Mouse (Mus musculus) testis, adult 2 months (tissue): Measurements from ENCODE around the gene Gm49325. TPM values are rescaled to one million over a fixed set of nuclear protein-coding genes. Genes with fewer than 3 reads are reported as not detected.

Experiments
- H3K27ac ChIP-seq: fragments of 200-500 bp; 2 replicates; pipeline ENCODE4 v1.5.1; 2012; ENCODE audit warnings: low read depth, low read length; ENCODE audit not compliant: control insufficient read depth, insufficient read depth
- H3K27me3 ChIP-seq: fragments of 200-500 bp; 2 replicates; pipeline ENCODE4 v1.6.1; 2012; ENCODE audit warnings: mild to moderate bottlenecking, low read length, moderate library complexity; ENCODE audit not compliant: control insufficient read depth, insufficient read depth
- H3K36me3 ChIP-seq: fragments of 200-500 bp; 2 replicates; pipeline ENCODE4 v1.6.1; 2012; ENCODE audit warnings: mild to moderate bottlenecking, low read length; ENCODE audit not compliant: control insufficient read depth, insufficient read depth
- H3K4me1 ChIP-seq: fragments of 200-500 bp; 2 replicates; pipeline ENCODE4 v1.6.1; 2012; ENCODE audit warnings: low read length; ENCODE audit not compliant: control insufficient read depth, insufficient read depth
- H3K4me3 ChIP-seq: fragments of 200-500 bp; 2 replicates; pipeline ENCODE4 v1.5.1; 2012; ENCODE audit warnings: low read depth, mild to moderate bottlenecking, low read length, moderate library complexity, mixed read lengths; ENCODE audit not compliant: control insufficient read depth
- CTCF ChIP-seq: fragments of 200-500 bp; IDR thresholded peaks from 2 replicates; pipeline ENCODE4 v1.5.1; 2012; ENCODE audit warnings: low read depth, mild to moderate bottlenecking, inconsistent platforms, low read length, moderate library complexity; ENCODE audit not compliant: control insufficient read depth, insufficient read depth, insufficient replicate concordance
- POLR2A ChIP-seq: fragments of 200-500 bp; IDR thresholded peaks from 2 replicates; pipeline ENCODE4 v1.6.1; 2012; ENCODE audit warnings: low read depth, mild to moderate bottlenecking, inconsistent platforms, low read length, moderate library complexity; ENCODE audit not compliant: control insufficient read depth
- polyA plus RNA-seq: library from polyadenylated mRNA; depleted of rRNA; stranded (reverse); fragments of >200 nt; gene quantifications from 2 replicates; pipeline ENCODE4 v1.2.3, GENCODE M21; 2012

Gene Gm49325
- polyA plus RNA-seq, 1 experiment, result not detected

DNA sequence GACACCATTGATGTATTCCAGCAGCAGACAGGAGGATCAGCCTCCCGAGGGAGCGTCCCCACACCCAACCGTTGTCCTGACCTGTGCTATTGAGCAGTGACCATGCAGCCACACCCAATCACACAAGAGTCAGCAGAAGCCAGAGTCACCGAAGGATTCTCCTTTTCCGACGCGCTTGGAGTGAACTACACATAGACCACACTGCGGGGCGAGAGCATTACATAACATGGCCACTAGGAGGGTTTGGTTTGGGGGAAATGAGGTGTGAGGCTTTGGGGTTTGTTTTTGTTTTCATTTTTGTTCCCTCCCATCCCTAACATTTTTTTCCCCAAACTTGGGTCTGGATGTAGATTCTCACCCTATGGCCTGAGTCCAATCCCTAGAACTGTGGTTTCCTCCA lies 10.2 kb downstream of the Gm49325 start:
- no peak overlapping the region for H3K27ac ChIP-seq

DNA sequence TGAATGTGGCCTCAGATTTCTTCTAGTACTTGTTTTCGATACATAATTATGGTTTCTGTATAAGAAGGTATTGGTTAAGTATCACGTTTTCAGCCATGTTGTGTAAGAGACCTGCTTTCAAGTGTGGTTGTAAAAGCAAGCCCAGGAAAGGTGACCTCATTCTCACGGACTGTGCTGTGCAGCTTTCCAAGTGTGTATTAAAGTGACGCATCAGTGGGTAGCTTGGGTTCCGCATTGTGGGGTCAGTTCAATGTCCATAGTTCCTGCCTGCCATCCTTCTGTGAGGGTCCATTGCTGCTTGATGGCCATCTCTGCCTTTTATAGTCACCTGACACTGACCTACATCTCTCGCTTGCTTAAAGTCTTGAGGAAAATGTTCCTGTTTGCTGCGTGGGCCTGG lies 10.9 kb downstream of the Gm49325 start:
- Histone ChIP-seq H3K27ac (no peak overlapping the region), H3K36me3 (peaks cover 2% of the 10 kb centered on the region), H3K27me3 (no peaks in the 10 kb centered on the region), H3K4me1 (peaks cover 5% of the 10 kb centered on the region), H3K4me3 (no peak overlapping the region)
- no peak for TF ChIP-seq CTCF
- TF ChIP-seq POLR2A, result no peak

More for the DNA sequence above, 10.2 kb downstream of the Gm49325 start:
- H3K27me3 ChIP-seq, result no peaks in the 10 kb centered on the region
- H3K4me3 ChIP-seq, result no peak overlapping the region
- no peaks in the 10 kb centered on the region; the same call in 1 of the 2 replicates for H3K4me1 ChIP-seq
- peaks cover 2% of the 10 kb centered on the region for H3K36me3 ChIP-seq
- TF ChIP-seq CTCF (no peak), POLR2A (no peak)

DNA sequence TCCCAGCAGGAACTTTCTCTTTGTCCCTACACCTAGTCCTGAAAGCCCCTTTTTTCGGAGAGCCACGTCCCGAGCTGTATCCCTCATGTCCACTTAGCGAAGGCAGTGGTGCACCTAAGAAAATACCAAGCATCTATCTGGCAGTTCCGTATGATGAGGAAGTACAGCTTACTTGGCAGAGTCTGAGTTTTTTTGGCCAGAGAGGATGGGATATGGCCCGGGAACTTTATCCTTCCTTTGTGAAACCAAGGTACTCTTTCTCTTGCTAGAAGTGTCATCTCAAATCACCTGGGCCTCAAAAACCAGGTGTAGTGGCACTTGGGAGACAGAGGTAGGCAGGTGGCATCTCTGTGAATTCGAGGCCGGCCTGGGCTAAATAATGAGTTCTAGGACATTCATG lies 15.5 kb downstream of the Gm49325 start:
- Histone ChIP-seq H3K4me1 (peaks cover 17% of the 10 kb centered on the region), H3K27me3 (no peaks in the 10 kb centered on the region), H3K27ac (peak overlapping the region; percentile 91), H3K4me3 (peak overlapping the region; percentile 96), H3K36me3 (no peaks in the 10 kb centered on the region)
- no peak for TF ChIP-seq POLR2A
- TF ChIP-seq CTCF, result no peak

DNA sequence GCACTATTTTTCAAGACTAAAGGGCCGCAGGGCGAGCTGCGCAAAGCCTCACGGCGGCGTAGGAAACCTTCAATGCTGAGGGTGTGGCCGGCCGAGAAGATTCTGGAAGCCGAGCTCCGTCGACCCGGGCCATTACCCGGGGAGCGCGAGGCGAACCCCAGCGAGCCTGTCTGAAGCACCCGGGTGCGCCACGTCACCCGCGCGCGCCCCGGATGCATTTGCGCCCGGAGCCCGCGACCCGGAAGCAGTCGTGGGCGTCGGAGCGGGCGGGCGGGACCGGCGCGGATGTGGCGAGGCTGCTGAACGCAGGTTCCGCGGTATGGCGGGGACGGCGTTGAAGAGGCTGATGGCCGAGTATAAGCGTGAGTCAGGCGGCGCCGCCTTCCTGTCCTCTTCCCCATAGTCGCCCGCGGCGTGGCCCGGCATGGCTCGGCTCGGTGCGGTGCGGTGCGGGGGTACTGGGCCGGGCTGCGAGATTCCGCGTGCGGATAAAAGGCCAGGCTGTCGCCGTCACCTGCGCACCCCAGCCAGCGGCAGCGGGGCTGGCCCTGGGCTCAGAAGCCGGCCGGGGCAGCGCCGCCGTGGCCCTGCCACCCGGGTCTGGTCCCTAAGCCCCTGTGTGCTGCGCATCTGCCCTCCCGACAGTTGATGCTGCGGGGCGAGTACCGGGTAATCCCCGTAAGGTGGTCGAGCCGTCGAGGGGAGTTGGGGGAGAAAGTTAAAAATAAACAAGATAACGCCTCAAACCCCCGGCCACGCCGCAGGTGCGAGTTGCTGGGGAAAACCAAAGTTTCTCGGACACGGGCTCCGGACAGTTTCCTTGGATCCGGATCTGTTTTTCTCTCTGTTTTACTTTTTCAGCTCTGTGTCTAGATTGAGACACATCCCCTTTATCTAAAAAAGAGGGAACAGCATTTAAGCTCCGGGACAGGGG lies 16.3 kb downstream of the Gm49325 start, which contains the start of gene Ube2g2:
Ube2g2 (plus strand) TSS at position 221 of the 934 bp plus-strand sequence.
- H3K27me3 ChIP-seq, result no peaks in the 10 kb centered on the region
- TF ChIP-seq POLR2A, result peak; percentile 90
- no peak for TF ChIP-seq CTCF
- peaks cover 17% of the 10 kb centered on the region for H3K4me1 ChIP-seq
- H3K4me3 ChIP-seq, result peak within 1 kb of the TSS; percentile 96
- peak within 1 kb of the TSS; percentile 91 for H3K27ac ChIP-seq
- H3K36me3 ChIP-seq, result no peaks in the 10 kb centered on the region

DNA sequence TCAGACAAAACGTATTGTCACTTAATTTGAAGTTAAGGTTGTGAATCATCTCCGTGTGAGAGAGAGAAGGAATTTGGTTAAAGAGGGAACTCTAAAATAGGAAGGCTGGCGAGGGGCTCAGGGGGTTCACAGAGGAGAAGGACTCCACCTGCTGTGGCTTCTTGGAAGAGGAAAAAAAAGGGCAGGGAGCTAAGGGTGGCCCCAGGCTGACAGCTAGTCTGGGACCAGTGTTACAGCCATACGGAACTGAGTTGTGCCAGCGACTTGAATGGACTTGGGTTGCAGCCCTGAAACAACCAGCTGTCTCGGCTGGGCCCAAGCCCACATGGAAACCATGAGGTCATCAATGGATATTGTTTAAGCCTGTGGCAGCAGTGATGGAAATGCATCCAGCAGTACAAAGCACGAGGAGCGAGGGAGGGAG lies 17.1 kb downstream of the Gm49325 start:
- H3K4me3 ChIP-seq, result peak overlapping the region; percentile 96
- H3K27ac ChIP-seq, result peak overlapping the region; percentile 91
- peaks cover 17% of the 10 kb centered on the region for H3K4me1 ChIP-seq
- no peaks in the 10 kb centered on the region for H3K27me3 ChIP-seq
- TF ChIP-seq CTCF (no peak), POLR2A (peak; percentile 56; the same call in 1 of the 2 replicates)
- no peaks in the 10 kb centered on the region; the same call in 1 of the 2 replicates for H3K36me3 ChIP-seq

DNA sequence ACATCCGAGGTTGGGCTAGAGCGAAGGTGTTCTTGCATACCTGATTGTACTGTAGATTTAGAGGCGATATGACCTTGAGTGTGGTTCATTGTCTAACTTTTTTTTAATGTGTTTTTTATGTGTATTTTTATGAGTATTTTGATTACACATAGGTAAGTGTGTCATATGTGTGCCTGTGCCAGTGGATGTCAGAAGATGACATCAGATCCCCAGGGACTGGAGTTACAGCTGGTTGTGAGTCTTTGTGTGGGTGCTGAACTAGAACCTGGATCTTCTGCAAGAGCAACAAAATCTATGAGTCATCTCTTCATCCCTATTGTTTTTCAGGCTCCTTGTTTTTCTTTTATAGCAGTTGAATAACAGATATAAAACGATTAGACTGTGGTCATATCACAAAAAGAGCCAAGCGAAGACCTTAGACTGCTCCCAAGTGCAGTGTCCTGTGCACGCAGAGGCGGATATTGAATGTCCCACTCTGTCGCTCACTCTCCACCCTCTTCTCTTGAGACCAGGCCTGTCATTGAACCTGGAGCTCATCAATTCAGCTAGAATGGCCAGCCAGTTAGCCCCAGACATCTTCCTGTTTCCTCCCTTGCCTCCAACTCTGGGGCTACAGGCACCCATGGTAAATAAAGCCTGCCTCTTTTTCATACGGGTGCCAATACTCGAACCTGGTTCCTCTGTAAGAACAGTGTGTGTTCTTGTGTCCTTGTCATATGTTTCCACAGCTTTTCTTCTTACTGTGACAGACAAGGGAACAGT lies 17.8 kb downstream of the Gm49325 start:
- Histone ChIP-seq H3K27ac (peak overlapping the region; percentile 78), H3K36me3 (no peaks in the 10 kb centered on the region; the same call in 1 of the 2 replicates), H3K4me1 (peaks cover 17% of the 10 kb centered on the region), H3K27me3 (no peaks in the 10 kb centered on the region), H3K4me3 (peak overlapping the region; percentile 96)
- TF ChIP-seq CTCF (no peak), POLR2A (no peak)

DNA sequence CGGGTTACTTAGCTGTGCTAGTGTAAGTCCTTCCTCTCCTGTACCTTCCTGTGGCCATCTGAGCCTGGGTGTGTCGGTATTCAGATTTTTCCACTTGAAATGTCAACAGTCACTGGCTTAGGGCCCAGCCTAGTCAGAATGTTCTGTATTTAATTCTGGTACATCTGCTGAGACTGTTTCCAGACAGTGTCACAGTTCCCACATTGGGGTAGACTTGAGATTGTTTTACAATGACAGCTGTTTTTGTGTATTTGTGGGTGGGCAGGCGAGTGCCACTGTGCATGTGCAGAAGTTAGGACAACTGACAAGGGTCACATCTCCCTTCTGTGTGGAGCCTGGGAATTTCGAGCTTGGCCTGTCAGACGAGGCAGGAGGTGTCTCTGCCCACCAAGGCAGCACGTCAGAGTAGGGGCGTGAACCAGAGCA lies 18.6 kb downstream of the Gm49325 start:
- Histone ChIP-seq H3K36me3 (no peaks in the 10 kb centered on the region; the same call in 1 of the 2 replicates), H3K4me1 (peaks cover 17% of the 10 kb centered on the region), H3K4me3 (peak overlapping the region; percentile 72), H3K27me3 (no peaks in the 10 kb centered on the region), H3K27ac (peak overlapping the region; percentile 78)
- no peak for TF ChIP-seq POLR2A
- no peak for TF ChIP-seq CTCF
